Mouse (Mus musculus) hindbrain, embryonic 16.5 days (tissue): ENCODE measurements around the gene Zmiz1. TPM values are rescaled to one million over a fixed set of nuclear protein-coding genes. Genes with fewer than 3 reads are reported as not detected.

Source experiments
- ATAC-seq: fragments of 200-750 bp; cut with Nextera tagmentation; 2 replicates; pipeline ENCODE4 v1.8.0; 2017; ENCODE audit warnings: moderate TSS enrichment, moderate library complexity
- H3K27ac ChIP-seq: fragments of 300-500 bp; sonication (generic); 2 replicates; pipeline ENCODE4 v1.5.1; 2014; ENCODE audit warnings: low read depth, mild to moderate bottlenecking, control low read depth, low read length, moderate library complexity
- H3K27me3 ChIP-seq: fragments of 300-500 bp; sonication (generic); replicated peaks from 2 replicates; pipeline ENCODE4 v1.6.1; 2014; ENCODE audit warnings: low read length; ENCODE audit not compliant: control insufficient read depth, insufficient read depth
- H3K36me3 ChIP-seq: fragments of 300-500 bp; sonication (generic); 2 replicates; pipeline ENCODE4 v1.6.1; 2014; ENCODE audit warnings: mild to moderate bottlenecking, low read length, moderate library complexity, mixed read lengths; ENCODE audit not compliant: control insufficient read depth, insufficient read depth
- H3K4me1 ChIP-seq: fragments of 300-500 bp; sonication (generic); 2 replicates; pipeline ENCODE4 v1.6.1; 2014; ENCODE audit warnings: low read depth, low read length; ENCODE audit not compliant: control insufficient read depth, insufficient read depth
- H3K4me2 ChIP-seq: fragments of 300-500 bp; sonication (generic); 2 replicates; pipeline ENCODE4 v1.6.1; 2014; ENCODE audit warnings: mild to moderate bottlenecking, low read length, control low read depth, moderate library complexity
- H3K4me3 ChIP-seq: fragments of 300-500 bp; sonication (generic); 2 replicates; pipeline ENCODE4 v1.5.1; 2014; ENCODE audit warnings: mild to moderate bottlenecking, low read length, control low read depth, moderate library complexity
- H3K9ac ChIP-seq: fragments of 300-500 bp; sonication (generic); 2 replicates; pipeline ENCODE4 v1.6.1; 2014; ENCODE audit warnings: low read depth, mild to moderate bottlenecking, control low read depth, low read length, moderate library complexity
- H3K9me3 ChIP-seq: fragments of 300-500 bp; sonication (generic); 2 replicates; pipeline ENCODE4 v1.6.1; 2014; ENCODE audit warnings: mild to moderate bottlenecking, low read length, moderate library complexity; ENCODE audit not compliant: control insufficient read depth
- WGBS: fragments of 180-500 bp; shearing (Covaris S2); extraction: QIAGEN DNeasy Blood & Tissue Kit; methylation state at CpG from one replicate; pipeline ENCODE4 v1.1.7; 2014; 5-methylcytosine and 5-hydroxymethylcytosine counted together
- polyA plus RNA-seq: library from polyadenylated mRNA; unstranded; fragments of >200 nt; fragmentation: Nextera tagmentation; extraction: Ambion mirVana; gene quantifications from 2 replicates; pipeline ENCODE4 v1.2.1, GENCODE M21; 2015

The Zmiz1 gene
- polyA plus RNA-seq, 1 experiment from 2014 or later, result 50.4 TPM

DNA sequence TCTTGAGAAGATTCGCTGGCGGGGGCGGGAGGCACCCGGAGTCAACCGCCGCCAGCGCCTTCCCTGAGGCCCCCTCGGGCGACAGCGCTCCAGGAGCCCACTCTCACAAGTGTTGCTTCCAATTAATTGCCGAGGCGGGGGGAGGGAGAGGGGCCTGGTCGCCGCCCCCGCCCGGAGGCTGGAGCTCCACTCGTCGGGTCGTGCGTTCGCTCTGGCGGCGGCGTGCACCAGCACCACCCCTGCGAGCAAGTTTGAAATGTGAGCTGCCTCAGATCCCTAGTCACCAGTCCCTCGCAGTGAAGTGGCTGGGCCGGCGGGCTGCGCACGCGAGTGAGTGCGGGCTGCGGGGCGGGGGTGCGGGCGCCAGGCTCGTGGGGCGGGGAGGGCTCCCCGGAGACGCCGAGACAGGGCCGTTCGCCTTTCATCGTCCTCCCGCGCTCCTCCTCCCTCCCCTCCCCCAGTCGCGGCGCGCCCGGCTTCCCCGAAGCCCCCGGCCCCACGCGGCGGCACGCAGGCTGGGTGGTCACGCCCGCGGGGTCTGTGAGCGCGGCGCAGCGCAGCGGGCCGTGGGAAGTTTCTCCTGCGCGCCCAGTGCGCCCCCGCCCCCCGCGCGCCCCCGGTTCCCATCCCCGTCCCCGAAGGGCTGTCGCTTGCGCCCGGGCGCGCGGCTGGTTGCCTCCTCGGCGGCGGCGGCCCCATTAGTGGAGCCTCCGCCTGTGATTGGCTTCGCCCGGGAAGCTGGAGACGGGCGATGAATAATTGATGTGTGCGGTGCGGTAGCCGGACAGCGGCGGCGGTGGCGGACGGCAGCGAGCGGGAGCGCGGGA lies 148.4 kb downstream of the Zmiz1 start:
- 1% methylated on average over 55 of the region's 103 CpGs for WGBS

DNA sequence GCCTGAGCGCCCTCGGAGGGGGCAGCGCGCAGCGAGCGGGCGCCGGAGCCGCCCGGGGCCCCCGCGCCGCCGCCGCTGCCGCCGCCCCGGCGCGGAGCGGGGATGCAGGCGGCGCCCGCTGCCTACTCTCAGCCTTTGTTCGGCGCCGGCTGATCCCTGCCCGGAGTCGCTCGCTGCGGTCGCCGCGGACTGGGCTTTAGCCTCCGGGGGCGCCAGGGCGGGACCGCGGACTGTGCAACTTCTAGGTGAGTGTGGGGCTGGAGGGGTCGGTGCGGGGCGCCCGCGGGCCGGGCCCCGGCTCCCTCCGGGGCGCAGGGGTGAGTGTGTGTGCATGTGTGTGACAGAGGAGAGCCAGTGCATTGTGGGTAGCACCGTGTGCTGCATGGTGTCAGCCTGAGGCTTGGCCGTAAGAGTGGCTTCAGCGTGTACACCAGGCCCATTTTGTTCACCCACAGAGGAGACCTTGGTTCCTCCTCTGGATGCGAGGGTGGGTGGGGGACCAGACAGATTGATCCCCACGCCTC lies 149.0 kb downstream of the Zmiz1 start:
- Histone ChIP-seq H3K27ac (peak overlapping the region; percentile 98), H3K9me3 (no peaks in the 10 kb centered on the region), H3K36me3 (no peaks in the 10 kb centered on the region), H3K4me3 (peak overlapping the region; percentile 61), H3K27me3 (no peaks in the 10 kb centered on the region), H3K4me1 (peaks cover 59% of the 10 kb centered on the region), H3K9ac (peak overlapping the region; percentile 92), H3K4me2 (peak overlapping the region; percentile 80)
- under 1% methylated on average over 29 of the region's 53 CpGs for WGBS
- ATAC-seq, result peak; percentile 67

More for the DNA sequence above, 148.4 kb downstream of the Zmiz1 start:
- H3K27ac ChIP-seq, result peak overlapping the region; percentile 98
- no peaks in the 10 kb centered on the region for H3K27me3 ChIP-seq
- peak overlapping the region; percentile 61 for H3K4me3 ChIP-seq
- peak; percentile 75 for ATAC-seq
- H3K4me2 ChIP-seq, result peak overlapping the region; percentile 80
- peak overlapping the region; percentile 92 for H3K9ac ChIP-seq
- H3K4me1 ChIP-seq, result peaks cover 55% of the 10 kb centered on the region
- H3K36me3 ChIP-seq, result no peaks in the 10 kb centered on the region
- H3K9me3 ChIP-seq, result no peaks in the 10 kb centered on the region

DNA sequence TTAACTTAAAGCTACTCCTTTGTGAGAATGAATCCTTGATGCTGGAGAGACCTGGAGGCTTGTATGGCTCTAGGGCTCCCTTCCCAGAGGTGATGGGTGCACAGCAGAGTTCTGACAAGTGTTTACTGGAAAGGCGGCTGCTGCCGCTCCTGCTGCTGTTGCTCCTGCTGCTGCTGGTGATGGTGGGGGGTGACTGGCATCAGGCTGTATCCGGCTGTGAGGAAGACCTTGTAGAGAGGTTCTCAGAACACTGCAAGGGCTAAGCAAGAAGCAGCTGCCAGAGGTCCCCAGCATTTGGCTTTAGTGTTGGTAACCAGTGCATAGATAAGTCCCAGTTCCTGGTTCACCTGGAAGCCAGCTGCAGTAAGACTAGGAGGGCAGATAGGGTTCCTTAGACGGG lies 149.6 kb downstream of the Zmiz1 start:
- no peak for ATAC-seq
- Histone ChIP-seq H3K9ac (peak overlapping the region; percentile 92), H3K36me3 (no peaks in the 10 kb centered on the region), H3K27me3 (no peaks in the 10 kb centered on the region), H3K27ac (peak overlapping the region; percentile 98), H3K4me3 (peak overlapping the region; percentile 61), H3K4me2 (peak overlapping the region; percentile 80), H3K4me1 (peaks cover 61% of the 10 kb centered on the region), H3K9me3 (no peaks in the 10 kb centered on the region)
- 2% methylated on average over 4 of the region's 4 CpGs for WGBS

DNA sequence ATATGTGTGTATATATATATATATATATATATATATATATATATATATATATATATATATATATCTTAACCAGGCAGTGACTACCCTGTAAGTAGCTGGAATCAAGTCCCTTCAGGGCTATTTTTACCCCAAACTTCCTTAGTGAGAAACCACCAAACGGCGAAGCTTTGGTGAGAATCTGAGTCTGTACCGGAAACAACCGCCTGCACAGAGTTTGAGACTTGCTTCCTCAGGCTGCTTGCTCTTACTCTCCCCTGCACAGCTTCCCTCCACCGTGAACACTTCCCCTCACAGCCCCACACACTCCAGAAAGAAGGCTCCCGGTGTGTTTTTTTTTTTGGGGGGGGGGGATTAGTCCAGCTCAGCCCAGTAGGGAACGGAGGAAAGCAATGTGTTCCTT lies 150.4 kb downstream of the Zmiz1 start:
- H3K4me1 ChIP-seq, result peaks cover 64% of the 10 kb centered on the region
- 0 out of 2 replicates have a peak overlapping the region, but pooled peaks have one; percentile 2 for H3K27ac ChIP-seq
- no peaks in the 10 kb centered on the region for H3K9me3 ChIP-seq
- peak overlapping the region; percentile 80 for H3K4me2 ChIP-seq
- no peaks in the 10 kb centered on the region for H3K27me3 ChIP-seq
- peak overlapping the region; percentile 61 for H3K4me3 ChIP-seq
- no peak for ATAC-seq
- no peaks in the 10 kb centered on the region for H3K36me3 ChIP-seq
- 51% methylated on average over 7 of the region's 7 CpGs for WGBS
- H3K9ac ChIP-seq, result peak overlapping the region; percentile 52

DNA sequence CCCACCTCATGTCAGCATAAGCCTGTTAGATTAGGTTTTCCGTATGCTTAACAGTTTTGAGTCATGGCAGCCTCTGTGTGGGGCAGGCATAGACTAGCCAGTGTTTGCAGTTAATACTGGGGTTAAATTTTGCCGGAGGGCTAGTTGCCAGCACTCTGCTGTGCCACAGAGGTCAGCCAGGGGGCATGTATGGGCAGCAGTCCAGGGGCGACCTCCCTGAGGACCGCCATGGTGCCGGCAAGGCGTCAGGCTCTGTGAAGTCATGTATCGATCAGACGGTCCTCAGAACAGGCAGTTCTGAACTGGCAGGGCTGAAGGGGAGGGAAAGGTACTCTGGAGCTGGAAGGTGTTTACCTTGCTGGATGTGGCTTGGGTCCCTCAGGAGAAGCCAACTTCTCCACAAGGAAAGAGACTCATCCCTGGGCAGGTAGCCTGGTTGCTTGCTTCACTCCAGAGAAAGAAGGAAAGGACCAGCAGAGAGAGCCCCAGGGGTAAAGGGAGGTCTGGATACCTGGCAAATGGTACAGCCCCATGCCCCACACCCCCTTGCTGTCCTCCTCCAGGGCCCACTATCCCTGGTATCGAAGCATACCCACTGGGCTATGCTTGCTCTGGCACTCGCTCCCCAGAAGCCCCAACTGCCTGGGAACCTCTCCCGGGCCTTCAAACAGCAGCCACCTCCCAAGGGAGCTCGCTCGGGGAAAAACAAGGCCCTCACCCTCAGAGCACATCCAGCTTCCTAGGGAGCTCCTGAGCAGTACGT lies 151.6 kb downstream of the Zmiz1 start:
- Histone ChIP-seq H3K4me3 (peak overlapping the region; percentile 61), H3K27me3 (no peaks in the 10 kb centered on the region), H3K4me1 (peaks cover 67% of the 10 kb centered on the region), H3K9me3 (no peaks in the 10 kb centered on the region), H3K27ac (peak overlapping the region; percentile 42; the same call in 1 of the 2 replicates), H3K36me3 (no peaks in the 10 kb centered on the region), H3K4me2 (peak overlapping the region; percentile 80), H3K9ac (peak overlapping the region; percentile 53)
- ATAC-seq, result no peak
- WGBS, result 29% methylated on average over 14 of the region's 14 CpGs

DNA sequence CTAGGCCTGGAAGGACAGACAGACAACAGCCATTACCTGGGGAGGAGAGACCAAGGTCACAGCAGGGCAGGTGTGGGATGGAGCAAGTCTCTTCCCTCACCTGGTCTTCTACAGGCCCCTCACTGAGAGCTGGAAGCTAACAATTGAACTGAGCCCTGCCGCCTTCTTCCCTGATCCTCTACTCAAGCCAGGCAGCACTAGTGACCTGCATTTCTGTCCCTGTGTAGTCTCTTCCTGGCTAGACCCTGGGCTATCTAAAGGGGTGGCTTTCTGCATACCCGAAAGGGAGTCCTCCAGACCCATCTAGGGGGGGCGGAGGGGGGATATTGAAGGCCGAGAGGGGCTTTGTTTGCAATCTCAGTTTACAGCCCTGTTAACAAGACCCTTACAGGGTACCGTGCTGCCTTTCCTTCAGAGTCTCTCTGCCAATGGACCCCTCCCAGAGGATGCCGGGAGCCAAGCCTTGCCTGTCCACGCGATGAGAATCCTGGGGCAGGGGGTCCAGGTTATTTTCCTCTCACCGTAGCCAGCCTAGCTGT lies 152.2 kb downstream of the Zmiz1 start:
- no peaks in the 10 kb centered on the region for H3K27me3 ChIP-seq
- peaks cover 68% of the 10 kb centered on the region for H3K4me1 ChIP-seq
- no peaks in the 10 kb centered on the region for H3K9me3 ChIP-seq
- no peaks in the 10 kb centered on the region for H3K36me3 ChIP-seq
- WGBS, result 20% methylated on average over 9 of the region's 9 CpGs
- H3K27ac ChIP-seq, result peak overlapping the region; percentile 42
- peak overlapping the region; percentile 80 for H3K4me2 ChIP-seq
- H3K4me3 ChIP-seq, result peak overlapping the region; percentile 61
- no peak for ATAC-seq
- H3K9ac ChIP-seq, result peak overlapping the region; percentile 53

DNA sequence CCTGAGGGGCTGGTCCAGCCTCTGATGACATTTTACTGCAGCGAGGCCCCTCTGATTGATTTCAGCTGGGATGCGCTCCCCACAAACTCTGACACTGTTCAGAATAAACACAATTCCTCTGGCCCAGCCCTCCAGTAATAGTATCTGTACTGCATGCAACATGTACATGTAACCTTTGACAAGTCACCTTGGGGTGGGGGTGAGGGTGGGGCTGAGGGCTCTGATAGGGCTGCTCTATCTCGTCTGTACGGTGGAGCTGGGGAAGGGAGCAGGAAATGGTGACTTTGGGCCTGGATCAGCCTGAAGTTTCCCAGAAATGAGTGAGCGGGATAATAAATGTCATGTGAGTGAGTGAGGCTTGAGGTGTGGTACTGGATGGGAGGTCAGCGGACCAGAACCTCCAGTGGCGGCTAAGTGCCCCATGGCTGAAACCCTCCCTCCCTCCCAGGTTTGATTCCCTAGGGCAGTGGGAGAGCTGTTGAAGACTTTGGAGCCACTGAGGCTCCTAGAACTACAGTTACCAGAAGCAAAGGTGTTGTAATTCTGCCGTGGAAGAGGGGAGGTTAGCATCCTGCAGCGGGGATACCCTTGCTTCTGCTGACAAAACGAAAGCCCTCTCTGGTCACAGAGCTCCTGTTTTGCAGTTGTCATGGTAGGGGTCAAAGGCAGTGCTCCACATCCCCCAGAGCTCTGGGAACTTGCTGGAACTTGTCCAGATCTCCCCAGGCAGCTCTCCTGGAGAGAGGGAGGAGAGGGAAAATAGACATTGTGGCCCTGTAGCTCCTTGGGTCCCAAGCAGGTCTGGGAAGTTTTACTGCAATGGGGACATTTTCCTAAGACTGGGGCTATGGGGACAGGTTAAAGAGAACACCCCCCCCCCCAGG lies 153.1 kb downstream of the Zmiz1 start:
- WGBS, result 69% methylated on average over 10 of the region's 10 CpGs

DNA sequence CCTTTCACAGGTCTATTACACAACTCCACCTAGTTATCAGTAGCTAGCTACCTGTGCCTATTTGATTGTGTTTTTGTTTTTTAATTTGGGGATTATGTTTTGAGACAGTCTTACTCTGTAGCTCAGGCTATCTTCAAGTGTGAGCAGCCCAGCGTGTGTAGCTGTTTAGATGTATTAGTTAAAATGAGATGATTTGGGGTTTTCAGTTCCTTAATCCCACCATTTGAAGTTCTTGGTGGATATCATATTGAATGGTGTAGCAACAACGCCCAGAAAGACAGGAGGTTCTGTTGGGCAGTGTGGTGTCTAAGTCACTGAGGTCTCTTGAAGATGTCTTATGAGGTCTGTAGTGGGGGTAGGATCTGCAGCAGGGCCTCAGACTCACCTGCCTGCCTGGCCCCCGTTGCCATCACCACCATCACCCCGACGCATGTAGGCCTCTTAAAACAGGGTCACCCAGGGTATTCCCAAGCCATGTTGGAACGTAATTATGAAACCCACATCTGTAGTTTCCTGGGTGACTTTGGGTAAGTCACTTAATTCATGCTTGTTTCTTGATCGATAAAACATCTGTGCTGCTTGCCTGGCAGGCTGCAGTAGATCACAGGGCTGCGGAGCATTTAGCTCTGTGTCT lies 155.1 kb downstream of the Zmiz1 start:
- WGBS, result 77% methylated on average over 8 of the region's 8 CpGs
- H3K4me3 ChIP-seq, result no peak overlapping the region
- no peaks in the 10 kb centered on the region for H3K9me3 ChIP-seq
- ATAC-seq, result no peak
- H3K4me2 ChIP-seq, result no peak overlapping the region
- peaks cover 71% of the 10 kb centered on the region for H3K4me1 ChIP-seq
- H3K27me3 ChIP-seq, result no peaks in the 10 kb centered on the region
- no peaks in the 10 kb centered on the region for H3K36me3 ChIP-seq
- H3K27ac ChIP-seq, result no peak overlapping the region
- H3K9ac ChIP-seq, result no peak overlapping the region

More for the DNA sequence above, 153.1 kb downstream of the Zmiz1 start:
- Histone ChIP-seq H3K36me3 (no peaks in the 10 kb centered on the region), H3K9ac (peak overlapping the region; percentile 53), H3K9me3 (no peaks in the 10 kb centered on the region), H3K4me2 (peak overlapping the region; percentile 80), H3K4me1 (peaks cover 69% of the 10 kb centered on the region), H3K4me3 (peak overlapping the region; percentile 61; the same call in 1 of the 2 replicates), H3K27me3 (no peaks in the 10 kb centered on the region), H3K27ac (peak overlapping the region; percentile 37)
- ATAC-seq, result no peak
